Mouse (Mus musculus) intestine, embryonic 14.5 days (tissue): ENCODE results near the gene Top1. TPM values are rescaled to one million over a fixed set of nuclear protein-coding genes. Genes with fewer than 3 reads are reported as not detected.

Source experiments
- ATAC-seq: fragments of 200-750 bp; cut with Nextera tagmentation; replicated peaks from 2 replicates; pipeline ENCODE4 v1.8.0; 2017; ENCODE audit warnings: low read depth, moderate number of reproducible peaks, moderate TSS enrichment, moderate library complexity; ENCODE audit not compliant: low FRiP score, low TSS enrichment
- DNase-seq: peaks from one replicate; pipeline ENCODE4 v3.0.0-alpha.2; 2018; ENCODE audit warnings: low spot score
- H3K27ac ChIP-seq: fragments of 300-500 bp; sonication (generic); 2 replicates; pipeline ENCODE4 v1.5.1; 2014; ENCODE audit warnings: low read depth, mild to moderate bottlenecking, control low read depth
- H3K27me3 ChIP-seq: fragments of 300-500 bp; sonication (generic); replicated peaks from 2 replicates; pipeline ENCODE4 v1.6.1; 2014; ENCODE audit warnings: low read length, control low read depth; ENCODE audit not compliant: control insufficient read depth, insufficient read depth
- H3K36me3 ChIP-seq: fragments of 300-500 bp; sonication (generic); 2 replicates; pipeline ENCODE4 v1.6.1; 2014; ENCODE audit warnings: low read length, control low read depth; ENCODE audit not compliant: control insufficient read depth, insufficient read depth
- H3K4me1 ChIP-seq: fragments of 300-500 bp; sonication (generic); replicated peaks from 2 replicates; pipeline ENCODE4 v1.6.1; 2014; ENCODE audit warnings: low read length, control low read depth, mixed read lengths; ENCODE audit not compliant: control insufficient read depth, insufficient read depth
- H3K4me2 ChIP-seq: fragments of 300-500 bp; sonication (generic); 2 replicates; pipeline ENCODE4 v1.6.1; 2014; ENCODE audit warnings: low read length
- H3K4me3 ChIP-seq: fragments of 300-500 bp; sonication (generic); 2 replicates; pipeline ENCODE4 v1.5.1; 2014; ENCODE audit warnings: low read depth, low read length, control low read depth, mixed read lengths
- H3K9ac ChIP-seq: fragments of 300-500 bp; sonication (generic); 2 replicates; pipeline ENCODE4 v1.6.1; 2014; ENCODE audit warnings: mild to moderate bottlenecking, low read length
- H3K9me3 ChIP-seq: fragments of 300-500 bp; sonication (generic); 2 replicates; pipeline ENCODE4 v1.6.1; 2016; ENCODE audit warnings: low read length, control low read depth; ENCODE audit not compliant: control insufficient read depth
- WGBS: fragments of 180-500 bp; shearing (Covaris S2); extraction: QIAGEN DNeasy Blood & Tissue Kit; methylation state at CpG from one replicate; pipeline ENCODE4 v1.1.7; 2014; 5-methylcytosine and 5-hydroxymethylcytosine counted together
- polyA plus RNA-seq: library from polyadenylated mRNA; unstranded; fragments of >200 nt; fragmentation: Nextera tagmentation; extraction: Ambion mirVana; gene quantifications from 2 replicates; pipeline ENCODE4 v1.2.1, GENCODE M21; 2014

Top1 gene
- polyA plus RNA-seq, 1 experiment from 2014 or later: 69.1 TPM

DNA sequence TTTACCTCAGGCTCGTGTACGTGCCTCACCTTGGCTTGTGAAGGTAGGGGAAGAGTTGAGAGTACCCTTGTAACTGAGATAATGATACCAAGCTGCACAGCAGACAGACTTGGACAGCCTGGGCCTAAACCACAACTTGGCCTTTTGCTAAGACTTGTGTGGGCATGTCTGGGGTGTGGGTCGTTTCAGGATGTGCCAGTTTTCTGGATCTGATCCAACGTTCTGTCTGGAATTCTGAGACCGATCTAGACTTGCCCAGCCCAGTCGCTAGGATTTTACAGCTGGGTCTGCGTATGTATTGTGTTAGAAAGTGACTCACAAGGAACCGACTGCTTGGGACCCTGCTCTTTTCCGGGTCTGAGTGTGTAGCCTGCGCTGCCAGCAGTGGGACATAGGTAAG is 101.4 kb downstream of the Top1 start:
- no peak for DNase-seq
- Histone ChIP-seq H3K9ac (no peak overlapping the region), H3K4me3 (no peak overlapping the region), H3K27ac (no peak overlapping the region), H3K27me3 (no peaks in the 10 kb centered on the region), H3K4me2 (no peak overlapping the region), H3K4me1 (no peaks in the 10 kb centered on the region), H3K9me3 (no peaks in the 10 kb centered on the region), H3K36me3 (peaks cover 64% of the 10 kb centered on the region)
- WGBS: 87% methylated on average over 10 of the region's 10 CpGs
- ATAC-seq: no peak

DNA sequence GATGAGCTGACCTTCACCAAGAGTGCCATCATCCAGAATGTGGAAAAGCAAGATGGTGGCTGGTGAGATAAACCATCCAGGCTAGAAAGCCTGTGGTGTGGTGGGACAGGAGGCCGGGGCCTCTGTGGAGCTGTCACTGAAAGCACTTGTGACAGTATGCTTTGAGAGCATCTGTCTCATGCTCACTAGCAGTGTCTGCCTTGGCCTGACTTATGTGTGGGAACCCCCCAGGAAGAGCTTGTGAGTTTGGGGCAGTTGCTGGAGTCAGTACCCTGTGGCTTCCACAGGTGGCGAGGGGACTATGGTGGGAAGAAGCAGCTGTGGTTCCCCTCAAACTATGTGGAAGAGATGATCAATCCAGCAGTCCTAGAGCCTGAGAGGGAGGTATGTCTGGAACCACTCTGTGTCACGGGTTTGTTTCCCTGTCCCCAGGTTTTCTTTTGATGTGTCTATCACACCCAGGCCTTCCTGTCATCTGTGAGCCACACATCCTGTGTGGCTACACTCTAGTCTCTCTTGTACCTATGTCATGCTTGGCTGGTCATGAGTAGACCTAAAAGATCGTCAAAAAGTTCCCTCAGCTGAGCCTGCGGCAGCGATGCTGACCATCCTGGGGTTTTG is 111.0 kb downstream of the Top1 start:
- DNase-seq (no peak), ATAC-seq (no peak)
- 87% methylated on average over 6 of the region's 6 CpGs for WGBS
- Histone ChIP-seq H3K36me3 (peaks cover 99% of the 10 kb centered on the region), H3K27me3 (no peaks in the 10 kb centered on the region), H3K4me3 (no peak overlapping the region), H3K9ac (no peak overlapping the region), H3K4me2 (no peak overlapping the region), H3K9me3 (no peaks in the 10 kb centered on the region), H3K4me1 (no peaks in the 10 kb centered on the region), H3K27ac (no peak overlapping the region)

DNA sequence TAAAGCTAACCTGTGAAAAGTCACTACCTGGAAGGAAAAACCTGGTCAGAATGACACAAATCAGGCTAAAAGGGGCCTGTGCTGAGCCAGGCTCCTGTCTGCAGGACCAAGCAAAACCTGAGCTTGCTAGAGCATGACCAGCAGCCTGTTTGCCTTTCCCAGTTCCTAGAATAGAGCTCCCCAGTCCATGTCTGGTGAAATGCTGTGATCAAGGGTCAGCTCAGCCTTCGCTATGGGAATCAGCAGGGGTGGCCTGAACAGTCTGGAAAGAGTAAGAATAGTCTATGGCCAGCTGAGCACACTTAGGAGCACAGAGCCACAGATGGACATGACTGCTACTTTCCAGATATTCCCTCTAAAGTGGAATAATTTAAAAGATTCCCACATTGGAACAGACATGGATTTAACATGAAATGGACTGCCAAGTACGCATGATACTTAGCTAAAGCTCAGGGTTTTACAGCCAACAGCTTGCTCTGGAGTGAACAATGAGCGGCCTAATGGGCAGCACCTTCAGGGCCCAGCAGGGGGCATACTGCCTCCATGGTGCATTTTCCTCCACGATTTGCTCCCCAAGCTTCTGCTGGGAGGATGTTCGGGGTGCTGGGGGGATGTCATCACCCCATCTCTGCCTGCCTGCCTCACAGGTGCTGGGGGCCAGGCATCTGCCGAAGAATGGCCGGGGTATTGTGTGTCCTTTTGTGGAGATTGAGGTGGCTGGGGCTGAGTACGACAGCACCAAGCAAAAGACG is 114.9 kb downstream of the Top1 start:
- Histone ChIP-seq H3K4me1 (no peaks in the 10 kb centered on the region), H3K27ac (no peak overlapping the region), H3K4me3 (no peak overlapping the region), H3K9ac (no peak overlapping the region), H3K27me3 (no peaks in the 10 kb centered on the region), H3K9me3 (no peaks in the 10 kb centered on the region), H3K36me3 (peaks cover 90% of the 10 kb centered on the region), H3K4me2 (no peak overlapping the region)
- no peak for DNase-seq
- no peak for ATAC-seq
- 87% methylated on average over 9 of the region's 9 CpGs for WGBS

DNA sequence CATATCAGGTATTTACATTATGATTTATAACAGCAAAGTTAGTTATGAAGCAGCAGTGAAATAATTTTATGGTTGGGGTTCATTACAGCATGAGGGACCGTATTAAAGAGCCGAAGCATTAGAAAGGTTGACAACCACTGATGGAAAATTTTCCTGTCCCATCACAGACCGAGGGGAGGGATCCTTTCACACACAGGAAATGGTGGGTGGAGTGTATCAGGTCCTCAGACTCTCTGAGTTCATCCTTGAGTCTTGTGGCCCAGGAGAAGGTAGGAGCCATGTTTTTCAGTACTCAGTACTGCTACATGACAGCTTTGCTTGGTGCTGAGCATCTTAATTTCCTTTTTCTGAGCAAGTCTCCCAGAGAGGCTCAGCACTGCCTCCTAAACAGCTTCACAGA is 118.1 kb downstream of the Top1 start:
- Histone ChIP-seq H3K4me1 (no peaks in the 10 kb centered on the region), H3K4me3 (no peak overlapping the region), H3K27me3 (no peaks in the 10 kb centered on the region), H3K36me3 (peaks cover 63% of the 10 kb centered on the region), H3K9ac (no peak overlapping the region), H3K4me2 (no peak overlapping the region), H3K9me3 (no peaks in the 10 kb centered on the region), H3K27ac (no peak overlapping the region)
- 79% methylated on average over 3 of the region's 3 CpGs for WGBS
- DNase-seq: no peak
- ATAC-seq: no peak

DNA sequence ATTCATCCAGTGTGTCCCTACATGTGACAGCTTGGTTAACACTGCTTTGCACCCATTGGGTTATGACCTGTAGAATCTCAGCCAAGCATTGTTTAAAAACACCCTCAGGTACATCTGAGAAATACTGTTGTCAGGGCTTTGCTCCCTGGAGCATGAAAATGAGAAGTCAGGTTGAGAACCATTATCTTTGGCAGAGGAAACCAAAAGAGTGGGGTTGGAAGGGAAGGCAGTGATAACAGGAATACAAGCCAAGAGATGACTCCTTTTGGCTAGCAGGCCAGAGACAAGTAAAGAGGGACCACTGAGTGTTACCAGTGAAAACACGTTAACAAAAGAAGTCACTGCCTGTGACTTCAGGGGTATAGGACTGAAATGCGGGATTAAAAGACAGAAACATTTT is 118.7 kb downstream of the Top1 start:
- 86% methylated on average over 2 of the region's 2 CpGs for WGBS

DNA sequence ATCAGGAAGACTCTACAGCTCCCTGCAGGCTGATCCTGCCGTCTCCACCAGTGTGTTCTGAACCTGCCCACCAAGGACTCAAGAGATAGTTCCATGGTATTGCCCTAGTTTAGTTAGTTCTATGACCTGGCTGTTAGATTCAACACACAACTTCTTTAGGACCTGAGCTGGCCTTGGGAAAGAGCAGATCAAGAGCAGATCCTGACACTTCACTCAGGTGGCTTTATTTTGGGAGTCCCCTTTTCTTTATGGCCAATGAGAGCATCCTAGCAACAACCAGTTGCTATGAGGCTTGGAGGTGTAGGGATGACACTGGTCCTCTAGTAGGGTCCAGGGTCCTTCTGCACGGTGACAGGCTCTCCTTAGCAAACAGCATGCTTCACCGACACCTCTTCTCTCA is 119.4 kb downstream of the Top1 start:
- H3K36me3 ChIP-seq: peaks cover 50% of the 10 kb centered on the region
- DNase-seq (no peak), ATAC-seq (no peak)
- H3K27ac ChIP-seq: no peak overlapping the region
- WGBS: 82% methylated on average over 3 of the region's 3 CpGs
- H3K4me3 ChIP-seq: no peak overlapping the region
- H3K4me2 ChIP-seq: no peak overlapping the region
- no peaks in the 10 kb centered on the region for H3K27me3 ChIP-seq
- no peak overlapping the region for H3K9ac ChIP-seq
- no peaks in the 10 kb centered on the region for H3K9me3 ChIP-seq
- no peaks in the 10 kb centered on the region for H3K4me1 ChIP-seq

More for the DNA sequence above, 118.7 kb downstream of the Top1 start:
- peaks cover 57% of the 10 kb centered on the region for H3K36me3 ChIP-seq
- H3K4me1 ChIP-seq: no peaks in the 10 kb centered on the region
- no peak overlapping the region for H3K4me2 ChIP-seq
- ATAC-seq: no peak
- DNase-seq: no peak
- no peak overlapping the region for H3K27ac ChIP-seq
- H3K9me3 ChIP-seq: no peaks in the 10 kb centered on the region
- no peak overlapping the region for H3K4me3 ChIP-seq
- no peak overlapping the region for H3K9ac ChIP-seq
- no peaks in the 10 kb centered on the region for H3K27me3 ChIP-seq

DNA sequence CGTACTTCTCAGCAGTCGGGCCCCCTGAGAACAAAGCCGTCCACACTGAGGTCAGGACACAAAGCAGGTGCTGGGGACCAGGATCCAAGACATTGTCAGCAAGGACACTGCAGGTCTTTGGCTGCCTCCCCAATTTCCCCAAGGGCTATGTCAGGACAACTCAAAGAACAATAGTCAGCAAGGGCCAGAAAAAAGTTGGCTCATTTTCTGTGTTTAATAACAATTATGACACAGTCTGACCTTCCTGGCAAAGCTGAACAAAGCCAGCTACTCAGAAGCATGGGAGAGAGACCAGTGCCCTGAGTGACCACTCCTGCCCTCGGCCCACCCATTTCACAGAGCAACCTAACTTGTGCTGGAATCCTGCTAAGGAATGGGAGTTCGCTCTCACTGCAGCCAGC is 120.7 kb downstream of the Top1 start:
- Histone ChIP-seq H3K36me3 (peaks cover 41% of the 10 kb centered on the region), H3K4me2 (no peak overlapping the region), H3K4me3 (no peak overlapping the region), H3K9ac (no peak overlapping the region), H3K27ac (no peak overlapping the region), H3K27me3 (no peaks in the 10 kb centered on the region), H3K9me3 (no peaks in the 10 kb centered on the region), H3K4me1 (no peaks in the 10 kb centered on the region)
- WGBS: 78% methylated on average over 5 of the region's 5 CpGs
- ATAC-seq (no peak), DNase-seq (no peak)

DNA sequence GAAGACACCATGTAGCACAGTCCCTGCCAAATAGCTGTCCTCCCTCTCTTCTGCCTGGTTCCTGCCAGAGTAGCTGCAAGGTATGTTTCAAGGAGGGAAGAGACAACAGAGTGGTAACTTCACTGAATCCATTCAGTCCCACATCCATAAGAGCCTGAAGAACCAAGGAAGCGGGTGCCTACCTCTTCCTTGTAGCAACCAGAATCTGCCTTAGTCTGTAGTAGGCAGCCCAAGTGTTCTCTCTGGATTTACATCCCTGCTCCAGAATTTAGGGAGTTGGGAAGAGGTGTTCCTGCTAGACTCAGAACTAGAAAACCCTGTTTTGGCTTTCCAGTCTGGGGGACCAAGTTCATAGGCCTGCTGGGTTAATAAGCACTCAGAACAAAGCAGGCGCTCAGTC is 121.5 kb downstream of the Top1 start:
- Histone ChIP-seq H3K27ac (no peak overlapping the region), H3K9ac (no peak overlapping the region), H3K4me3 (no peak overlapping the region), H3K27me3 (no peaks in the 10 kb centered on the region), H3K4me2 (no peak overlapping the region), H3K4me1 (no peaks in the 10 kb centered on the region), H3K36me3 (peaks cover 33% of the 10 kb centered on the region), H3K9me3 (no peaks in the 10 kb centered on the region)
- ATAC-seq (no peak), DNase-seq (no peak)
- WGBS: 91% methylated on average over 2 of the region's 2 CpGs
